Mouse (Mus musculus) testis, adult 2 months (tissue): ENCODE measurements around the gene Pitpnm1. TPM values are rescaled to one million over a fixed set of nuclear protein-coding genes. Genes with fewer than 3 reads are reported as not detected.
A peak's percentile ranks its signal among the peaks of the same experiment; 100 is the strongest.

Experiments used
- H3K27ac ChIP-seq: fragments of 200-500 bp; 2 replicates; pipeline ENCODE4 v1.5.1; 2012; ENCODE audit warnings: low read depth, low read length; ENCODE audit not compliant: control insufficient read depth, insufficient read depth
- H3K27me3 ChIP-seq: fragments of 200-500 bp; 2 replicates; pipeline ENCODE4 v1.6.1; 2012; ENCODE audit warnings: mild to moderate bottlenecking, low read length, moderate library complexity; ENCODE audit not compliant: control insufficient read depth, insufficient read depth
- H3K36me3 ChIP-seq: fragments of 200-500 bp; 2 replicates; pipeline ENCODE4 v1.6.1; 2012; ENCODE audit warnings: mild to moderate bottlenecking, low read length; ENCODE audit not compliant: control insufficient read depth, insufficient read depth
- H3K4me1 ChIP-seq: fragments of 200-500 bp; 2 replicates; pipeline ENCODE4 v1.6.1; 2012; ENCODE audit warnings: low read length; ENCODE audit not compliant: control insufficient read depth, insufficient read depth
- H3K4me3 ChIP-seq: fragments of 200-500 bp; 2 replicates; pipeline ENCODE4 v1.5.1; 2012; ENCODE audit warnings: low read depth, mild to moderate bottlenecking, low read length, moderate library complexity, mixed read lengths; ENCODE audit not compliant: control insufficient read depth
- CTCF ChIP-seq: fragments of 200-500 bp; IDR thresholded peaks from 2 replicates; pipeline ENCODE4 v1.5.1; 2012; ENCODE audit warnings: low read depth, mild to moderate bottlenecking, inconsistent platforms, low read length, moderate library complexity; ENCODE audit not compliant: control insufficient read depth, insufficient read depth, insufficient replicate concordance
- POLR2A ChIP-seq: fragments of 200-500 bp; IDR thresholded peaks from 2 replicates; pipeline ENCODE4 v1.6.1; 2012; ENCODE audit warnings: low read depth, mild to moderate bottlenecking, inconsistent platforms, low read length, moderate library complexity; ENCODE audit not compliant: control insufficient read depth
- polyA plus RNA-seq: library from polyadenylated mRNA; depleted of rRNA; stranded (reverse); fragments of >200 nt; gene quantifications from 2 replicates; pipeline ENCODE4 v1.2.3, GENCODE M21; 2012

Pitpnm1 gene
- polyA plus RNA-seq, 1 experiment, result 31.9 TPM

DNA sequence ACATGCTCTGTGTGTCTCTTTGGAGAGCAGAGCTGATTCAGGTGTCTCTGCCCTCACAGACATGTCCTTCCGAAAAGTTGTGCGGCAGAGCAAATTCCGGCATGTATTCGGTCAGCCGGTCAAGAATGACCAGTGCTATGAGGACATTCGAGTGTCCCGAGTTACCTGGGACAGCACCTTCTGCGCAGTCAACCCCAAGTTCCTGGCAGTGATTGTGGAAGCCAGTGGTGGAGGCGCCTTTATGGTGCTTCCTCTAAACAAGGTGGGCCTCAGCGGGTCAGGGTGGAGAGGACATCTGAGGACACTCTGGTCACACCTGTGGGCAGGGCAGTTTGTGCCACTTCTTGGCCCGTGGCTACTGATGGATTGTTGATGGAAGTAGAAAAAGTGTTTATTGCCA, 49.5 kb downstream of the Pitpnm1 start:
- H3K4me1 ChIP-seq, result peaks cover 17% of the 10 kb centered on the region
- no peaks in the 10 kb centered on the region for H3K27me3 ChIP-seq
- no peaks in the 10 kb centered on the region for H3K36me3 ChIP-seq
- TF ChIP-seq CTCF (no peak), POLR2A (no peak)
- no peak overlapping the region for H3K27ac ChIP-seq
- peak overlapping the region; percentile 85; the same call in 1 of the 2 replicates for H3K4me3 ChIP-seq

GRCm38 (mm10) chr19:4149764-4150461, 50.1 kb downstream of the Pitpnm1 start:
- no peak for TF ChIP-seq POLR2A
- no peak for TF ChIP-seq CTCF
- Histone ChIP-seq H3K27ac (peak overlapping the region; percentile 19; the same call in 1 of the 2 replicates), H3K36me3 (no peaks in the 10 kb centered on the region), H3K4me3 (no peak overlapping the region), H3K27me3 (no peaks in the 10 kb centered on the region), H3K4me1 (peaks cover 17% of the 10 kb centered on the region)

DNA sequence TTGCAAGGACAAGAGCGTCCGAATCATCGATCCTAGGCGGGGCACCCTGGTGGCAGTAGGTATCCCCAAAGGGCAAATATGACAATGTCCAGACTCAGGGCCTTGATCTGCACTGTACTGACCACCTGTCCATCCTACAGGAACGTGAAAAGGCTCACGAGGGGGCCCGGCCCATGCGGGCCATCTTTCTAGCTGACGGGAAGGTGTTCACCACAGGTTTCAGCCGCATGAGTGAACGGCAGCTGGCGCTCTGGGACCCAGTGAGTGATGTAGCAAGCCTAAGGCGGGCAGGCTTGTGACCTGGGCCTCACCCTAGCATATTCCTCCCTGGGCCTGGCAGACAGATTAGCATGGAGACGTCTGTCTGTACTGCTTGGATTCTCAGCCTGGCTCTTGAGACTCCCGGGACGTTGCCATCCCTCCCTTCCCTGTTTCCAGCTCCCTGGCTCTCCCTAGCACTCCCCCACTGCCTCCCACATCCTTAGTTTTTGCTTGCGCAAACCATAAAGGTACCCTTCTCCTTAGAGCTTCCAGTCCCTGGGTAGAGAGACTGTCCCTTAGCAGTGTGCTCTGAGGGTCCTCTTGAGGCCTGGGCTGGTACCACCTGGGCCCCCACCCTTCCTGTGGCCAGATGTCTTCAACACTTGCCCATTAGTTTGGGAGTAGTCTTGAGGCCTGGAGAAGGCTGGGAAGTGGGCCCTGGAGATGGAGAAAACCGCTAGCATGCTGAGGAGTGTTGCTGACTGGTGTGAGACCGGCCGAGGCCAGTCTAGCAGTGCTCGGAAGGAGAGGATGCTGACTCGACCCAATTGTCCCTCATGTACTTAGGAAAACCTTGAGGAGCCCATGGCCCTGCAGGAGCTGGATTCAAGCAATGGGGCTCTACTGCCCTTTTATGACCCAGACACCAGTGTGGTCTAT, 51.0 kb downstream of the Pitpnm1 start:
- no peak overlapping the region for H3K4me3 ChIP-seq

DNA sequence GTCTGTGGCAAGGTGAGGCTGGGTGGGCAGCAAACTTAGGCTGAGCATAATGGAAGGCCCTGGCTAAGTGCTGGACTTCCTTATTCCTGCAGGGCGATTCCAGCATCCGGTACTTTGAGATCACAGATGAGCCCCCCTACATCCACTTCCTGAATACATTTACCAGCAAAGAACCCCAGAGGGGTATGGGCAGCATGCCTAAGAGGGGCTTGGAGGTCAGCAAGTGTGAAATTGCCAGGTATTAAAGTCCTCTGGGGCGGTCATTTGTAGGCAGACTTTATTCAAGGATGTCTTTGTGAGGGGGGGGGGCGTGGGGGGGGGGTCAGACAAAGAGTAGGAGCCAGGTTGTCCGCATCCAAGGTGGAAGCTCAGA, 51.7 kb downstream of the Pitpnm1 start:
- TF ChIP-seq CTCF (no peak), POLR2A (no peak)
- Histone ChIP-seq H3K27ac (no peak overlapping the region), H3K36me3 (no peaks in the 10 kb centered on the region), H3K4me1 (peaks cover 17% of the 10 kb centered on the region), H3K27me3 (no peaks in the 10 kb centered on the region), H3K4me3 (no peak overlapping the region)

More for the DNA sequence above, 51.0 kb downstream of the Pitpnm1 start:
- Histone ChIP-seq H3K36me3 (no peaks in the 10 kb centered on the region), H3K27ac (peak overlapping the region; percentile 19; the same call in 1 of the 2 replicates), H3K4me1 (peaks cover 17% of the 10 kb centered on the region), H3K27me3 (no peaks in the 10 kb centered on the region)
- no peak for TF ChIP-seq CTCF
- no peak for TF ChIP-seq POLR2A

- TF ChIP-seq POLR2A, result no peak
- TF ChIP-seq CTCF, result no peak
- Histone ChIP-seq H3K27ac (no peak overlapping the region), H3K27me3 (no peaks in the 10 kb centered on the region), H3K4me3 (no peak overlapping the region), H3K4me1 (peaks cover 17% of the 10 kb centered on the region), H3K36me3 (no peaks in the 10 kb centered on the region)
These were observed 52.1 kb downstream of the Pitpnm1 start for GRCm38 (mm10) chr19:4151898-4152297.

- no peaks in the 10 kb centered on the region for H3K36me3 ChIP-seq
- no peak overlapping the region for H3K27ac ChIP-seq
- peaks cover 10% of the 10 kb centered on the region for H3K4me1 ChIP-seq
- no peak overlapping the region for H3K4me3 ChIP-seq
- no peak for TF ChIP-seq CTCF
- no peak for TF ChIP-seq POLR2A
- H3K27me3 ChIP-seq, result no peaks in the 10 kb centered on the region
These were observed 52.8 kb downstream of the Pitpnm1 start for GRCm38 (mm10) chr19:4152445-4153231.
